Mouse (Mus musculus): ENCODE measurements around the gene E130114P18Rik. TPM values are rescaled to one million over a fixed set of nuclear protein-coding genes. Genes with fewer than 3 reads are reported as not detected.

Gene E130114P18Rik
- polyA plus RNA-seq, 1 experiment from 2014 or later, result 1.6 TPM

DNA sequence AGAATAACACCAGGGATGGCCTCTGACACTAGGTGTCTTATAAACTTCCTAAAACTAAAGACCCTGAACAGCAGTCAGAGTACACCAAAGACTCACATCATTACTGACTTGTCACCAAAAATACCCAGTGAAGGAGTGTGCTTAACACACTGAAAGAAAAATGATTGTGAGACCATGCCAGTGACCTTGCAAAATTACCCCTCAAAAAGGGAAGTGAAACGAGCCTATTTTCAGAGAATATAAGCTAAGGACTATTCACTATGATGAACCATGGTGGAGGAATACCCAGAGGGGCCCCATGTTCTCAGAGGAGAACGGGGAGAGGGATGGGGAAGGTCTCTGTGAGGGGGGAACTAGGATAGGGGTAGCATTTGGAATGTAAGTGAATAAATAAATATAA lies 245.8 kb downstream of the E130114P18Rik start:
- H3K27ac ChIP-seq (ENCODE audit: low read depth, low read length), result no peak overlapping the region
- no peaks in the 10 kb centered on the region for H3K9me3 ChIP-seq (ENCODE audit: control insufficient read depth)
- no peak overlapping the region for H3K4me2 ChIP-seq (replicated peaks; ENCODE audit: low read depth)
- no peaks in the 10 kb centered on the region for H3K27me3 ChIP-seq (replicated peaks; ENCODE audit: control insufficient read depth, insufficient read depth, low read length)
- 47% methylated on average over 2 of the region's 2 CpGs for WGBS
- no peaks in the 10 kb centered on the region for H3K36me3 ChIP-seq (ENCODE audit: control insufficient read depth, insufficient read depth)
- no peak for ATAC-seq
- no peak overlapping the region for H3K9ac ChIP-seq (ENCODE audit: low read depth, low read length)
- no peaks in the 10 kb centered on the region for H3K4me1 ChIP-seq (replicated peaks; ENCODE audit: control insufficient read depth, insufficient read depth, low read length)
- no peak overlapping the region for H3K4me3 ChIP-seq (ENCODE audit: low read depth, low read length)
- no peak for TF ChIP-seq CTCF (IDR thresholded peaks at IDR 0.05; ENCODE audit: low read depth)

DNA sequence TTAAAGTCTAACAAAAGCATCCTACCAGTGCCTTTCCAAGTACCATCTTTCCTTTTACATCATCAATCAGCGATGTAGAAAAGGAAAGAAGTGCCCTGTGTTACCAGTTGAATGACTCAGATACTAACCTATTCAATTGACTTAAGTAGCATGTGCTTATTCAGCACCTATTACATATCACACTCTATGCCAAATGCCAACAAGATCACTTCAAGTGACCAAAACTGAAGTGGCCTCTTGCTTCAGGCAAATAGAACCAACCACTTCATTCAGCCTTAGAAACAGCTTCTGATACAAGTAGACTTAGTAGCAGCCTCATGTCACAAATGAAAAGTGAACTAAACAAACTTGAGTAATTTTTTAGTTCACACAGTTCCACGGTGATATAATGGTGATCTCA lies 249.4 kb downstream of the E130114P18Rik start:
- WGBS, result 76% methylated on average over 2 of the region's 2 CpGs

More for the DNA sequence above, 249.4 kb downstream of the E130114P18Rik start:
- Histone ChIP-seq H3K27ac (ENCODE audit: low read depth, low read length) (no peak overlapping the region), H3K4me2 (replicated peaks; ENCODE audit: low read depth) (no peak overlapping the region), H3K27me3 (replicated peaks; ENCODE audit: control insufficient read depth, insufficient read depth, low read length) (no peaks in the 10 kb centered on the region), H3K4me1 (replicated peaks; ENCODE audit: control insufficient read depth, insufficient read depth, low read length) (no peaks in the 10 kb centered on the region), H3K9ac (ENCODE audit: low read depth, low read length) (no peak overlapping the region), H3K4me3 (ENCODE audit: low read depth, low read length) (no peak overlapping the region), H3K36me3 (ENCODE audit: control insufficient read depth, insufficient read depth) (no peaks in the 10 kb centered on the region), H3K9me3 (ENCODE audit: control insufficient read depth) (no peaks in the 10 kb centered on the region)
- no peak for ATAC-seq
- no peak for TF ChIP-seq CTCF (IDR thresholded peaks at IDR 0.05; ENCODE audit: low read depth)

Other genes with a start within 250 kb of the E130114P18Rik start
- gene Nfia, start 5.3 kb downstream of the E130114P18Rik start, polyA plus RNA-seq (2015; fragmentation: Nextera tagmentation; extraction: Ambion mirVana), result 15.9 and 18.4 TPM in 2 replicates